8 mouse cellular contexts compared by ENCODE assay signal in genomic region chr1:92744528-92745241, GRCm38 (mm10).
A peak's percentile ranks its signal among the peaks of the same experiment; 100 is the strongest.
DNase-seq lines count a peak whose midpoint lies in the region; ATAC-seq and TF ChIP-seq lines count a peak whose summit lies in the region.

No protein-coding gene starts in this region.

- no peaks in the 10 kb centered on the region for H3K27me3 ChIP-seq in lung, embryonic 14.5 days (ENCODE audit: insufficient read depth, low read length)

- no peaks in the 10 kb centered on the region for H3K36me3 ChIP-seq in lung, embryonic 14.5 days (ENCODE audit: insufficient read depth)

- 35% methylated on average over 9 of the region's 9 CpGs for WGBS in lung, embryonic 14.5 days

- DNase-seq in lung, embryonic 14.5 days = peak; percentile 66
- no peak for DNase-seq in lung, postnatal 36 days
- DNase-seq in adrenal gland, postnatal 36 days = peak; percentile 84 to 87
- peak; percentile 63 for DNase-seq in heart, adult 8-10 months (ENCODE audit: low spot score)
- peak; percentile 18 for DNase-seq in mesoderm, embryonic 11.5 days (ENCODE audit: low read depth, low spot score)
- DNase-seq in lung, postnatal 25 days (ENCODE audit: low spot score) = no peak
- no peak for DNase-seq in layer of hippocampus, postnatal 36 days
- DNase-seq in left cerebral cortex, adult 11 months (ENCODE audit: low spot score) = no peak

- peak; percentile 43; the same call in 1 of the 2 replicates for ATAC-seq in lung, embryonic 14.5 days (ENCODE audit: insufficient read depth)

- H3K4me2 ChIP-seq in lung, embryonic 14.5 days = no peak overlapping the region

- H3K9ac ChIP-seq in lung, embryonic 14.5 days = no peak overlapping the region; the same call in none of the 2 replicates

- TF ChIP-seq CTCF in lung, embryonic 14.5 days (IDR thresholded peaks at IDR 0.05; ENCODE audit: low read depth) = no peak

- H3K4me1 ChIP-seq in lung, embryonic 14.5 days (ENCODE audit: insufficient read depth) = no peaks in the 10 kb centered on the region

- no peak overlapping the region for H3K27ac ChIP-seq in lung, embryonic 14.5 days (ENCODE audit: low read depth)

- H3K9me3 ChIP-seq in lung, embryonic 14.5 days (ENCODE audit: low read depth, low read length) = no peaks in the 10 kb centered on the region

- no peak overlapping the region for H3K4me3 ChIP-seq in lung, embryonic 14.5 days (ENCODE audit: low read depth, low read length)

Comparison
In these comparisons a context has a peak if more than half of its experiments do, and no peak if none do; other contexts are left out.
1. DNase-seq: peak in lung, embryonic 14.5 days (single experiment), adrenal gland, postnatal 36 days (2 of 2), heart, adult 8-10 months (single experiment) and mesoderm, embryonic 11.5 days (single experiment); none in lung, postnatal 36 days (single experiment), lung, postnatal 25 days (single experiment), layer of hippocampus, postnatal 36 days (0 of 2) and left cerebral cortex, adult 11 months (single experiment).